Mouse (Mus musculus) cerebellum, postnatal 4 days (tissue): ENCODE results near the gene Josd1.

Source experiments
- DNase-seq, 2 experiments: peaks; one replicate each; pipeline ENCODE4 v3.0.0; 2022; ENCODE audit warnings: low spot score in 2 of 2, mixed read lengths in 1 of 2

Josd1 gene

GRCm38 (mm10) chr15:79658531-79659375 lies 29.0 kb downstream of the Josd1 start, which contains the start of the genes Fam227a and Cby1:
TSS of gene Fam227a (minus strand) at chr15:79658956.
TSS of gene Cby1 (plus strand) at chr15:79659199.
- peak; percentile 96 to 97 for DNase-seq

DNA sequence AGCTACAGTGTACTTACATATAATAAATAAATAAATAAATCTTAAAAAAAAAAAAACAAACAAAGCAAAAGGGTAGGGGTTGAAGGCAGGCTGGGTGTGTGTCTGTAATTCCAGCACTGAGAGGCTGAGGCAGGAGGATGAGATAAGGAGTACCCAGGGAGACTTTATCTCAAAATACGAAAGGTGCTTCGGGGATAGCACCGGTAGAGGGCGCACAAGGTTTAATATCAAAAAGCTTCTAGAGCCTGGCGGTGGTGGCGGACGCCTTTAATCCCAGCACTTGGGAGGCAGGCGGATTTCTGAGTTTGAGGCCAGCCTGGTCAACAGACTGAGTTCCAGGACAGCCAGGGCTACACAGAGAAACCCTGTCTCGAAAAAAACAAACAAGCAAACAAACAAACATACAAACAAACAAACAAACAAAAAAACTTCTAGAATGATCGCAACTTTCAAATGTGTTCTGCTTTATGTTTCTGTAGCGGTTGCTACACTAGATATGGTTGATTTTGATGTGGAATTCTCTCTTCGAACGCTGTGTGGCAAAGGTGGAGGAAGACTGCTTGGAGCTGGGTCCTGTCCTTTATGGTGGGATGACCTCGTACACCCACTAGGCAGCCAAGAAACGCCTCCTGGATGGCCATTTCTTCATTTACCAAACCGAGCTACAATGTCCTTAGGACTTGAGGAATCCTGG lies 29.7 kb downstream of the Josd1 start:
- DNase-seq = peak; percentile 61 to 84

- no peak for DNase-seq
Measured at GRCm38 (mm10) chr15:79656451-79656850, 31.3 kb downstream of the Josd1 start.

DNA sequence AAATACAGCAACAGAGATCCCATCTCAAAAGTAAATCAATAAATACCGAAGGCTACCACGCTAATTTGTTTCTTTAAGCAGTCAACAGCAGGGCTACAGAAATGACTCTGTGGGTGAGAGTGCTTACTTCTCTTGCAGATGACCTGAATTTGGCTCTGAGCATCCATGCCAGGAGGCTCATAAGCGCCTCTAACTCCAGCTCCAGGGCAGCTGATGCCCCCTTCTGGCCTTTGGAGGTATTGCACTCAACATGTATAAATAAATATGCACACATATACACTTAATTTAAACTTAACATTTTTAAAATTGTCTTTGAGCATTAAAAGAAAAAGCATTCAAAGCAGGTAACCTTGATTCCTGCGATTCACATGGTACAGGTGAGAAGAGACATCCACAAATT lies 36.2 kb downstream of the Josd1 start:
- no peak for DNase-seq

DNA sequence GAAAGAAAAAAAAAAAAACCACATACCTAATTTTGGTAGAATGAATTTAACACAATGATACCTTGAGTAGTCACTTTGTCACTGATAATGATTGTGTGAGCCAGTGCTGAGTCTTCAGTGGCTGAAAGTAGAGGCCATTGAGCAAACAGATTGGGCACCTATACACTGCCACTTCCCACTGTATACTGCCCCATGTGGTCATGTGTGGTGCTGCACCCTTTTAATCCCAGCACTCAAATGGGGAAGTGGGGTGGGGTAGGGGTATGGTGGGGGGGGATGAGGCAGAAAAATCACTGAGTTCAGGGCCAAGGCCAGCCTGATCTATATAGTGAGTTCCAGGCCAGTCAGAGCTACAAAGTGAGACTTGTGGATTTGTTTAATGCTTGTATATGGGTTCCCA lies 37.1 kb downstream of the Josd1 start:
- DNase-seq = peak in 1 of 2 experiments; percentile 55

DNA sequence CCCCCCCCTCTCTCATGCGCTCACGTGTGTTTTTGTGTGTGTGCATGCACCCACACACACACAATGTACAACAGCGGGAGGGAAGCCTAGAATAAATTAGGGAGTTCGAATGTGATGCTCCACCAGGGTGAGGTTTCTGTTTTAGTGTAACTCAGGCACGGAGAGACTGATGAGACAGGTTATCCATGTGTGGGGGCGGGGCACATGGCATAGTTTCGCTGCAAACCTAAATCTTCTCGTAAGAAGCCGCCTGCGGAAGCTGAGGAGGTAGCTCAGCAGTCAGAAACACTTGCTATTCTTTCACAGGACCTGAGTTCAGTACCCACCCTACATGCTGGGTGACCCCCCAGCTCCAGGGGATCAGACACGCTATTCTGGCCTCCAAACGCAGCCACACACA lies 39.6 kb downstream of the Josd1 start:
- no peak for DNase-seq

GRCm38 (mm10) chr15:79645483-79645882 lies 42.2 kb downstream of the Josd1 start:
- DNase-seq = no peak

DNA sequence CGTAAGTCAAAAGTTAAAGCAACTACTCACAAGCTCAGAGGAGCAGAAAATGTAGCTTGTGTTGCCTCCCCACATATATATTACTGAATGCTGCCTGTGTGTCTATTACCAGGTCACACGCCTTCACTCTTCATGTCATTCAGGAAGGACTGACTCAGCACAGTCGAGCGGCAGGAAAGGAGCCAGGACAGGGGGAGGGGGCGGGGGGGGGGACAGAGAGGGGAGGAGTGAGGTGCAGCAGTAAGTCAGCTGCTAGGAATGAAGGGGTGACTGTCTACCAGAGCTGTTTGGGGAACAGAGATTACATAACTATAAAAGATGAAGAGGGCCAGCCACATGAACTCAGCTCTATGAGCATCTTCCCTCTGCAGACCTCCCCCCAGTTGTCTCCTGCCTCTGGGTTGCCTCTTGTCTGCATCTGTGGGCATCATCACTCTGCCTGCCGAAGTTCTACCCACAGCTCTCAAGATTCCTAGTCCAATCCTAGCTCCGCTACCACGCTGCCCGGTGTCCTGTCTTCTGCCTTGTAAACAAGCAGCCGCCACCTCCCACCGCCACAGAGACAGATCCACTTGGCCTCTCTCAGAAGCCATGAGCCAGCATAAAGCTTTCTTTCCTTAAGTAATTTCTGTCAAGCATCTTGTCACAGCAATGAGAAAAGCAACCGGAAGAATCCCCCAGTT lies 46.4 kb downstream of the Josd1 start:
- DNase-seq = no peak

DNA sequence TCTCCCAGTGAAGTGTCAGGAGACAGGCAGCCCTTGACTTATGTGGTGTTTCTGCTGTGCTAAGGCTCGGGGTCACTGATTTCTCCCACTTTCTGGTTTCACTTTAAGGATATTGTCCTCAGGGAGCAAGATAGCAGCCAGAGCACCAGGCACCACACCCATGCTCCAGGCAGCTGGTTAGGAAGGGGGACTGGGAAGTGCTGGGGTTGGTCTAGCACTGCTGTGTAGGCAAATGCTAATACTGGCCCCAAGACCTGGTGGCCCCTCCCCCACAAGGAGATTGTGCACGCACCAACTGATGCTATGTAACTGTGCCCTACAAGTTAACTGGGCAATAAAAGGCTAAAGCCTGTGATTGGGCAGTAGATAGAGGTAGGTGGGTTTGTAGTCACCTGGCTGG lies 57.2 kb downstream of the Josd1 start:
- no peak for DNase-seq
